Mouse (Mus musculus) heart, embryonic 14.5 days (tissue): ENCODE results near the gene Sulf2. TPM values are rescaled to one million over a fixed set of nuclear protein-coding genes. Genes with fewer than 3 reads are reported as not detected.
A peak's percentile ranks its signal among the peaks of the same experiment; 100 is the strongest.

Source experiments
- ATAC-seq: fragments of 200-750 bp; cut with Nextera tagmentation; 2 replicates; pipeline ENCODE4 v1.8.0; 2017; ENCODE audit warnings: low read depth, moderate TSS enrichment; ENCODE audit not compliant: insufficient number of reproducible peaks, insufficient read depth, low FRiP score
- H3K27ac ChIP-seq, 2 experiments: fragments of 200-500 bp in 1 of 2; fragments of 300-500 bp in 1 of 2; sonication (generic) in 1 of 2; replicated peaks in 1 of 2; 2 replicates each; pipeline ENCODE4 v1.5.1; 2012 to 2014; ENCODE audit warnings: low read depth in 2 of 2, low read length in 2 of 2, control low read depth in 1 of 2, mild to moderate bottlenecking in 1 of 2, mixed read lengths in 1 of 2; ENCODE audit not compliant: control insufficient read depth in 1 of 2, insufficient read depth in 1 of 2
- H3K27me3 ChIP-seq: fragments of 300-500 bp; sonication (generic); 2 replicates; pipeline ENCODE4 v1.6.1; 2014; ENCODE audit warnings: mild to moderate bottlenecking, low read length, control low read depth; ENCODE audit not compliant: control insufficient read depth, insufficient read depth
- H3K36me3 ChIP-seq: fragments of 300-500 bp; sonication (generic); 2 replicates; pipeline ENCODE4 v1.6.1; 2014; ENCODE audit warnings: mild to moderate bottlenecking, control low read depth, low read length, mixed read lengths; ENCODE audit not compliant: control insufficient read depth, insufficient read depth
- H3K4me1 ChIP-seq, 2 experiments: fragments of 200-500 bp in 1 of 2; fragments of 300-500 bp in 1 of 2; sonication (generic) in 1 of 2; 2 replicates each; pipeline ENCODE4 v1.6.1; 2012 to 2014; ENCODE audit warnings: low read length in 2 of 2, control low read depth in 1 of 2, mixed read lengths in 1 of 2; ENCODE audit not compliant: control insufficient read depth in 2 of 2, insufficient read depth in 2 of 2
- H3K4me2 ChIP-seq: fragments of 300-500 bp; sonication (generic); 2 replicates; pipeline ENCODE4 v1.6.1; 2014; ENCODE audit warnings: mild to moderate bottlenecking, low read length
- H3K4me3 ChIP-seq, 2 experiments: fragments of 200-500 bp in 1 of 2; fragments of 300-500 bp in 1 of 2; sonication (generic) in 1 of 2; 2 replicates each; pipeline ENCODE4 v1.5.1; 2012 to 2014; ENCODE audit warnings: low read length in 2 of 2, mild to moderate bottlenecking in 2 of 2, control low read depth in 1 of 2, low read depth in 1 of 2, moderate library complexity in 1 of 2; ENCODE audit not compliant: control insufficient read depth in 1 of 2, insufficient read depth in 1 of 2
- H3K9ac ChIP-seq: fragments of 300-500 bp; sonication (generic); 2 replicates; pipeline ENCODE4 v1.6.1; 2014; ENCODE audit warnings: mild to moderate bottlenecking, low read length
- H3K9me3 ChIP-seq: fragments of 300-500 bp; sonication (generic); 2 replicates; pipeline ENCODE4 v1.6.1; 2016; ENCODE audit warnings: low read length, control low read depth; ENCODE audit not compliant: control insufficient read depth
- whole genome bisulfite sequencing: fragments of 180-500 bp; shearing (Covaris S2); extraction: QIAGEN DNeasy Blood & Tissue Kit; methylation state at CpG from one replicate; pipeline ENCODE4 v1.1.7; 2014; 5-methylcytosine and 5-hydroxymethylcytosine counted together
- polyA plus RNA-seq: library from polyadenylated mRNA; unstranded; fragments of >200 nt; fragmentation: Nextera tagmentation; extraction: Ambion mirVana; gene quantifications from 2 replicates; pipeline ENCODE4 v1.2.1, GENCODE M21; 2014

Sulf2 gene
- 106 and 115 TPM in 2 replicates for polyA plus RNA-seq

DNA sequence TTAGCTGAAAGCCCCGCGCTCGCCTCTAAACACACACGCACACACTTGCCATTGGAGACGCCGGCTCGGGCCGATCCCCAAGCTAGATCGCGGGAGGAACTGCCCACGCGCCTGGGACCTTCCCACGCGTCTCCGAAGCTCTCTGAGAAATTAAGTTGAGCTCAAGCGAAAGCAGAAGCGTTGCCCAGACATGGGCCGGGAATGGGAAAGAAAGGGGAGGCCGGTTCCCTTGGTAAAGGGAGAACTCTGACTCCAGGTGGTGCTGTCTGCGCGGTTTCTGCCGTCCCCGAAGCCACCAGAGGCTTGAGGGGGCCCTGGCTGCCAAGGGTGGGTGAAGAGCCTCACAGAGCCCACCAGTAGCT is at the start of gene Sulf2:
Sulf2 (minus strand) TSS at position 210 of the 362 bp plus-strand sequence.
- Histone ChIP-seq H3K9ac (peak within 1 kb of the TSS; percentile 96), H3K27me3 (no peaks in the 10 kb centered on the region), H3K4me1 (peaks cover 34 to 42% of the 10 kb centered on the region in 2 experiments), H3K4me2 (peak within 1 kb of the TSS; percentile 81), H3K36me3 (peaks cover 6% of the 10 kb centered on the region; the same call in 1 of the 2 replicates), H3K9me3 (no peaks in the 10 kb centered on the region; the same call in 1 of the 2 replicates), H3K4me3 (peak within 1 kb of the TSS; percentile 82 to 83), H3K27ac (peak within 1 kb of the TSS; percentile 77 to 94)
- peak; percentile 58 for ATAC-seq
- under 1% methylated on average over 23 of the region's 23 CpGs for WGBS

- Histone ChIP-seq H3K4me2 (no peak overlapping the region), H3K4me1 (peaks cover 30 to 39% of the 10 kb centered on the region in 2 experiments), H3K9ac (no peak overlapping the region), H3K9me3 (no peaks in the 10 kb centered on the region), H3K27me3 (peaks cover 5% of the 10 kb centered on the region; the same call in 1 of the 2 replicates), H3K27ac (peak overlapping the region; percentile 58 to 69; a peak in 3 of 4 replicates), H3K36me3 (no peaks in the 10 kb centered on the region), H3K4me3 (no peak overlapping the region)
- 71% methylated on average over 13 of the region's 13 CpGs for WGBS
- ATAC-seq = no peak
Measured at GRCm38 (mm10) chr2:166204174-166204573, 48.7 kb upstream of the Sulf2 start.

DNA sequence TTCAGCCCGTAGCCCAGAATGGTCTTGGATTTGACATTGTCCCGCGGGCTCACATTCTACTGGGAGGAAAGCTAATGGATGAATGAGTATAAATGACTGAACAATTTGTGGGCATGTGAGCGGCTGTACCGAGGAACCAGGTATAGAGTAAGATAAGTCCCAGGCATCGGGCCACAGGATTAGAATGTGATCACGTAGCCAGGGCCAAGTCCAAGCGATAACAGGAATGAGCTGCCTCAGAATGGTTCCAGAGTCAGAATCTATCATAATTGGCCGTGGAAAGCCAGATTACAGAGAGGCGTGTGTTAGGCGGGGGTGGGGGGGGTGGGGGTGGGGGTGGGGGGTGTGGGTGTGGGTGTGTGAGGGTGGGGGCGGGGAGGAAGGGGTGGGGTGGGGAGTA is 48.2 kb upstream of the Sulf2 start:
- H3K4me1 ChIP-seq = peaks cover 30 to 35% of the 10 kb centered on the region in 2 experiments
- no peak overlapping the region for H3K4me3 ChIP-seq
- H3K27me3 ChIP-seq = peaks cover 5% of the 10 kb centered on the region; the same call in 1 of the 2 replicates
- WGBS = 43% methylated on average over 12 of the region's 12 CpGs
- H3K36me3 ChIP-seq = no peaks in the 10 kb centered on the region
- no peaks in the 10 kb centered on the region for H3K9me3 ChIP-seq
- H3K4me2 ChIP-seq = no peak overlapping the region
- ATAC-seq = no peak
- no peak overlapping the region for H3K9ac ChIP-seq
- H3K27ac ChIP-seq = peak overlapping the region; percentile 12 to 79; a peak in 3 of 4 replicates

GRCm38 (mm10) chr2:166197964-166198363 is 42.5 kb upstream of the Sulf2 start:
- Histone ChIP-seq H3K36me3 (no peaks in the 10 kb centered on the region), H3K9ac (no peak overlapping the region), H3K27ac (no peak overlapping the region), H3K4me3 (no peak overlapping the region), H3K27me3 (peaks cover 5% of the 10 kb centered on the region; the same call in 1 of the 2 replicates), H3K4me2 (no peak overlapping the region), H3K4me1 (peaks cover 31 to 34% of the 10 kb centered on the region in 2 experiments), H3K9me3 (no peaks in the 10 kb centered on the region)
- ATAC-seq = no peak
- 50% methylated on average over 7 of the region's 7 CpGs for WGBS

- H3K9ac ChIP-seq = no peak overlapping the region
- WGBS = 37% methylated on average over 6 of the region's 6 CpGs
- H3K9me3 ChIP-seq = no peaks in the 10 kb centered on the region
- H3K4me3 ChIP-seq = no peak overlapping the region
- no peaks in the 10 kb centered on the region for H3K36me3 ChIP-seq
- peaks cover 5% of the 10 kb centered on the region; the same call in 1 of the 2 replicates for H3K27me3 ChIP-seq
- H3K4me2 ChIP-seq = no peak overlapping the region
- peak; percentile 13; the same call in 1 of the 2 replicates for ATAC-seq
- peaks cover 31 to 32% of the 10 kb centered on the region in 2 experiments for H3K4me1 ChIP-seq
- H3K27ac ChIP-seq = peak overlapping the region; percentile 66 to 72
Measured at GRCm38 (mm10) chr2:166197064-166197463, 41.6 kb upstream of the Sulf2 start.

- 27% methylated on average over 13 of the region's 13 CpGs for WGBS
- no peak overlapping the region for H3K9ac ChIP-seq
- H3K4me1 ChIP-seq = peaks cover 31 to 32% of the 10 kb centered on the region in 2 experiments
- peak; percentile 62; the same call in 1 of the 2 replicates for ATAC-seq
- H3K27ac ChIP-seq = peak overlapping the region; percentile 66 to 72
- peak overlapping the region; percentile 19; the same call in 1 of the 2 replicates for H3K4me2 ChIP-seq
- no peak overlapping the region for H3K4me3 ChIP-seq
- no peaks in the 10 kb centered on the region for H3K36me3 ChIP-seq
- no peaks in the 10 kb centered on the region for H3K27me3 ChIP-seq
- H3K9me3 ChIP-seq = no peaks in the 10 kb centered on the region
Measured at GRCm38 (mm10) chr2:166196080-166196786, 40.8 kb upstream of the Sulf2 start.

- Histone ChIP-seq H3K4me2 (no peak overlapping the region), H3K27me3 (no peaks in the 10 kb centered on the region), H3K27ac (no peak overlapping the region), H3K36me3 (no peaks in the 10 kb centered on the region), H3K9me3 (no peaks in the 10 kb centered on the region), H3K4me3 (no peak overlapping the region), H3K4me1 (peaks cover 34 to 37% of the 10 kb centered on the region in 2 experiments), H3K9ac (no peak overlapping the region)
- ATAC-seq = no peak
- WGBS = 80% methylated on average over 6 of the region's 6 CpGs
Measured at GRCm38 (mm10) chr2:166195041-166195440, 39.6 kb upstream of the Sulf2 start.
